Mouse (Mus musculus) thymus, adult 2 months (tissue): Measurements from ENCODE around the gene Gm6685. TPM values are rescaled to one million over a fixed set of nuclear protein-coding genes. Genes with fewer than 3 reads are reported as not detected.
"Not testable (repeated sequence)": the region's sequence is repeated elsewhere in the genome, so short reads cannot be mapped to it uniquely, and the experiment has no call there.

Experiments
- DNase-seq: peaks from one replicate; pipeline ENCODE4 v3.0.0; 2021
- H3K27ac ChIP-seq: fragments of 200-500 bp; 2 replicates; pipeline ENCODE4 v1.5.1; 2012; ENCODE audit warnings: low read length, control low read depth; ENCODE audit not compliant: control insufficient read depth, insufficient read depth
- H3K27me3 ChIP-seq: fragments of 200-500 bp; 2 replicates; pipeline ENCODE4 v1.6.1; 2012; ENCODE audit warnings: mild to moderate bottlenecking, low read length, moderate library complexity, mixed read lengths; ENCODE audit not compliant: control insufficient read depth, insufficient read depth
- H3K36me3 ChIP-seq: fragments of 200-500 bp; 2 replicates; pipeline ENCODE4 v1.6.1; 2012; ENCODE audit warnings: mild to moderate bottlenecking, low read length, moderate library complexity; ENCODE audit not compliant: control insufficient read depth, insufficient read depth
- H3K4me1 ChIP-seq: fragments of 200-500 bp; replicated peaks from 2 replicates; pipeline ENCODE4 v1.6.1; 2012; ENCODE audit warnings: low read length; ENCODE audit not compliant: control insufficient read depth, insufficient read depth
- H3K4me3 ChIP-seq: fragments of 200-500 bp; 2 replicates; pipeline ENCODE4 v1.5.1; 2012; ENCODE audit warnings: mild to moderate bottlenecking, low read length, control low read depth, moderate library complexity; ENCODE audit not compliant: control insufficient read depth, insufficient read depth
- CTCF ChIP-seq: fragments of 200-500 bp; IDR thresholded peaks from 2 replicates; pipeline ENCODE4 v1.5.1; 2012; ENCODE audit warnings: mild to moderate bottlenecking, control low read depth, low read length, moderate library complexity, borderline replicate concordance; ENCODE audit not compliant: control insufficient read depth, poor library complexity, insufficient read depth; ENCODE audit errors: extremely low read depth
- POLR2A ChIP-seq: fragments of 200-500 bp; IDR thresholded peaks from 2 replicates; pipeline ENCODE4 v1.6.1; 2012; ENCODE audit warnings: mild to moderate bottlenecking, low read length, control low read depth, moderate library complexity; ENCODE audit not compliant: control insufficient read depth, poor library complexity, insufficient read depth; ENCODE audit errors: extremely low read depth
- WGBS: fragments of 180-500 bp; shearing (Covaris S2); methylation state at CpG from one replicate; pipeline ENCODE4 v1.1.7; 2018; 5-methylcytosine and 5-hydroxymethylcytosine counted together
- polyA plus RNA-seq: library from polyadenylated mRNA; depleted of rRNA; stranded (reverse); fragments of >200 nt; gene quantifications from 2 replicates; pipeline ENCODE4 v1.2.3, GENCODE M21; 2012; rRNA removed

The Gm6685 gene
- polyA plus RNA-seq, result 1.3 and 1.6 TPM in 2 replicates

DNA sequence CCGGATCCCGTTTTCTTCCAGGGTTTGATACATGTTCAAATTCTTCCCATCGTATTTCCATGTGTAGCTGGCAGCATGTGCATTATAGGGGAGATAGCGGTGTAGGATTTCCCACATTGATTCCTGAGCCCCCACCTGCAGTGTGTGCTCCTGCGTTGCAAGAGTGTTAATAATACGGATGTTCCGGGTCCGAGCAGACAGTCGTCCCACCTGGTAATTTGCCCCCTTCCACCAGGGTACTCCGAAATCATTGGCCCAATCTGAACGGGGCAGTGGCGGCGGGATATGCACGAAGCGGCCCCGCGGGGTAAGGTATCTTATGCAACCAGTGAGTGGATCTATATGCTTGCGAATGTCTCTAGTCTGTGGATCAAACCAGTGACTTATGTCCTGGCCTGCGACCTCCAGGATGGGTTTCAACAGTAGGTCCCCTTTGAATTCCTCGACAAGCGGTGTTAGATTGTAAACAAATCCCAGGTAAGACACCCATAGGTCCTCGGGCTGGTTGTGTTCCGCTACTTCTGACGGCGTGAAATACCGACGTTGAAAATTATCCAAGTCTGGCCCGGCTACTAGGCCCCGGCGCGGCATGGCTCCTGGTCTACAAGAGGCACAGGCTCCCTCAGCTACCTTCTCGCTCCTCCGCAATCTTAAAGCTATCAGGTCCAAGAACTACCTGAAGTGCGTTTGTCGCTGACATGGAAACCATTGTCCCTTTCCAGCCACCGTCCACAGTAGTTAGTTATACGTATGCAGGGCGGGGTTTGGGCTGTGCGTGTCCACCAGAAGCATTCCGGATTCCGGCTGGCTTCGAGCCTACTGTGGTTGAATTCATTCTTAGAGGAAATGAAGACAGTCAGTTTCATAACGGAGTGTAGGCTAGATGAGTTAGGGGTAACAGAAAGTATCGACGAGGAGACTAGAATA, at the start of gene Gm6685:
Gene Gm6685 (minus strand): TSS at position 644 of the 927 bp plus-strand sequence.
- H3K27ac ChIP-seq, H3K4me1 ChIP-seq, DNase-seq, H3K27me3 ChIP-seq, H3K4me3 ChIP-seq, H3K36me3 ChIP-seq: not testable (repeated sequence)
- WGBS, result 94% methylated on average over 45 of the region's 45 CpGs

DNA sequence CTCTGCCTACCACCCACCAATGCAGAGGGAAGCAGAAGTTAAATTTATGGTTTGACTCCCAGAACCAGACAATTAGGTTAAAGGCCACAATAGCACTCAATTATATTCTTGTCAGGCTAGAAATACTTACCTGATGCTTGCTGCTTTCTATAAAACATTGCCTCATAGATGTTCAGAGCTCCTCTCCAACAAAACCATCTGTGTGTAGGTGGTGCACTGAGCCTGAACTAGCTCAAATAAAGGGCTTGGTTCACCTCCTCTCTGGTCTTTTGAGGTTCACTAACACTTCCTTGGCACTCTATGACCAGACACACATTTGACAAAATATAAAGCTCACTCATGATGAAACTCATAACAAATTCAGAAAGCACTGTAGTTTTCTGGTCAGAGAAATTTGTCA, 36.2 kb upstream of the Gm6685 start:
- Histone ChIP-seq H3K4me3 (no peak overlapping the region), H3K27ac (no peak overlapping the region), H3K27me3 (no peaks in the 10 kb centered on the region), H3K4me1 (no peaks in the 10 kb centered on the region), H3K36me3 (no peaks in the 10 kb centered on the region)
- no peak for DNase-seq
- TF ChIP-seq CTCF (no peak), POLR2A (no peak)

DNA sequence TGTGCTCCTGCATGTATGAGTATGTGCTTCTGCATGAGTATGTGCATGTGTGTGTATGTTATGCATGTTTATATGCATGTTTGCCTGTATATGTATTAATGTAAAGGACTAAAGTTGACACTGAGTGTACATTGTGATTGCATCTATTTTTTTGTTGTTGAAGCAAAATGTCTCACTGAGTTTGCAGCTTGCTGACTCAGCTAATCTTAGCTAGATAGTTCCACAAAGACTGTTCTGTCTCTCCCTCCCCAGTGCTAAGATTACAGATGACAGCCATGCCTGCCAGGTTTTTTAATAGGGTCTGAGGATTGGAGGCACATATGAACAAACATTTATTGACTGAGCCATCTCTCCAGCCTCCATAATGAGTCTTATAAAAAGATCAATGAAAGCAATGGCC, 35.0 kb upstream of the Gm6685 start:
- no peak for DNase-seq
- no peaks in the 10 kb centered on the region for H3K27me3 ChIP-seq
- H3K4me1 ChIP-seq, result no peaks in the 10 kb centered on the region
- TF ChIP-seq POLR2A, result no peak
- no peak for TF ChIP-seq CTCF
- no peak overlapping the region for H3K4me3 ChIP-seq
- no peak overlapping the region for H3K27ac ChIP-seq
- no peaks in the 10 kb centered on the region for H3K36me3 ChIP-seq

DNA sequence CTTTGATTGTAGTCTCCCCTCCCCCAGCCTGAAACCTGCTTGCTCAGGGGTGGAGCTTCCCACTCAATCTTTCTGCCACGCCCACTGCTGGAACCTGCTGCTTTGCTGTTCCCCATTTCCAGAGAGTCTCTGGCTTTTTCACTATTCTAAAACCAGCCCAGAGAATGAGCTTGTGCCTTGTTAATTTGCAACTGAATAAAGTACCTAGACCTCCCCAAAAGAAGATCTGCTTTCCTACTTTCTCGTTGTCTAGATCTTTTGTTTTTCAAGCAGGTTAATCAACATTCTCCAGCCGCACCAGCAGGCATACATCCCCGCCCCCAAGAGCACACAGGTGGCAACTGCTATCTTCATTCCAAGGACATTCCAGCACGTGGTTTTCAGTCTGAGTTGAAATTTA, 31.7 kb upstream of the Gm6685 start:
- not testable (repeated sequence) for H3K4me1 ChIP-seq, DNase-seq, H3K27ac ChIP-seq, H3K27me3 ChIP-seq, H3K36me3 ChIP-seq, H3K4me3 ChIP-seq
- WGBS, result 89% methylated on average over 5 of the region's 5 CpGs

DNA sequence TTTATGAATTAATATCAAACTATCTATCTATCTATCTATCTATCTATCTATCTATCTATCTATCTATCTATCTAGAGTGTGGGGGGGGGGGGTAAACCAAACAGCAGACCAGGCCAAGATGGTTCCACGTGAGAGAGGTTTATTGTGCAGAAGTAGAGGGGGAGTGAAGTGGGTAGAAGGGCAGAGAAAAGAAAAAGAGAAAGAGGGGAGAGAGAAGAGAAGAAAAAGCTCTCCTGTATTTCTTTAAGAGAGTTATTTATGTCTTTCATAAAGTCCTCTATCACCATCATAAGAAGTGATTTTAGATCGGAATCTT, 26.2 kb upstream of the Gm6685 start:
- Histone ChIP-seq H3K27me3 (no peaks in the 10 kb centered on the region), H3K27ac (no peak overlapping the region), H3K36me3 (no peaks in the 10 kb centered on the region), H3K4me3 (no peak overlapping the region), H3K4me1 (peaks cover 8% of the 10 kb centered on the region)
- TF ChIP-seq POLR2A (no peak), CTCF (no peak)
- DNase-seq, result no peak
- WGBS, result 43% methylated on average over 2 of the region's 2 CpGs

DNA sequence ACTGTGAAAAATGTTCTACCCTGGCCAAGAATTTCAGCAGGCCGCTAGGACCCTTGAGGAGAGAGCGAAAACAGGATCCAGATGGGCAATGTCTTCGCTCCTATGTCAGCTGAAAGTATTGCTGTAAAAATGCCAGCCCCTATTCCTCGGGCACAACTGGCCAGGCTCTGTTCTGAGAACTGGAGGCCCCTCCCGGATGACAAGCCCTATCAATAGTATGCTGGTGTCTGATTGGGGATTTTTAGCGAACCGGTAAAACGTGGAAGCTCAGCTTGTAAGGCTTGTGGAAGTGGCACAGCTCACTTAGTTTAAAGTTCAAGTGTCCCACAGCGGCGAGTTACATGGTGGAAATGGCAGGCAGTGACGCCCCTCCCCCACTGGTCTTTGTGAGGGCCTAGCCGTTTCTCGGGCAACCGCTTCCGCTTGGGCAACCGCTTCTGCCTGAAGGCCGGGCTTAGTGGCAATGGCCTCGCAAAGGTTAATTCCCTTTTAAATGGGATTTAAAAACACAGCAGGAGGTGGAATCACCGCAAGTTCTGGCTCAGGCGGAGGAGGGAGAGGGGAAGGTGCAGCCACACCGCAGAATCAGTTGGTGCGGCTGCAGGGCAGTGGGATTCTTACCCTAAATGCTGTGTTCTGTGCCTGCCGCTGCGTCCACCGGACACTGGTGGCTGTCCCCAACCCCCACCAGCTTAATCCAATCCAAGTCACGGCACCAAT, 25.7 kb upstream of the Gm6685 start:
- no peak for TF ChIP-seq CTCF
- TF ChIP-seq POLR2A, result no peak
- H3K4me3 ChIP-seq, result peak overlapping the region; percentile 24
- peaks cover 8% of the 10 kb centered on the region for H3K4me1 ChIP-seq
- 13% methylated on average over 26 of the region's 26 CpGs for WGBS
- H3K27me3 ChIP-seq, result no peaks in the 10 kb centered on the region
- H3K27ac ChIP-seq, result no peak overlapping the region
- DNase-seq, result peak; percentile 60
- no peaks in the 10 kb centered on the region for H3K36me3 ChIP-seq

DNA sequence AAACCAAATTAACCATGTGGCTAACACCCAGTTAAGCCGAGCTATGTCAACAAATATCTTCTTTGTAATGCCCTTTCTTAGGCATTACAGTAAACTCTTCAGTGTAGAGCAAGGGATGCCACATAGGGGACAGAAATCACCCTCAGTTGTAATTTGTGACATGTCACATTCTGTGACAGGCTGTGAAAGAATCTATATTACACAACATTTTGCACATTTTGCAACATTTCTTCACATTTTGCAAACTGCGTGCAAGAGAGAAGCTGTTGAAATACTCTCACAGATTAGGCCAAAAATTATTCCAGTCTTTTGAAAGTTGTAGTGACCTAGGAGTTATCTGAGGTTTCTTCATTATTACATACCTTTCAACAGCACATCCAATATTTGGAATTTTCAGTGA, 3.8 kb upstream of the Gm6685 start:
- 97% methylated on average over 2 of the region's 2 CpGs for WGBS
- no peak for TF ChIP-seq POLR2A
- TF ChIP-seq CTCF, result no peak
- no peaks in the 10 kb centered on the region for H3K4me1 ChIP-seq
- no peak for DNase-seq
- H3K36me3 ChIP-seq, result no peaks in the 10 kb centered on the region
- H3K4me3 ChIP-seq, result no peak overlapping the region
- no peak overlapping the region for H3K27ac ChIP-seq
- H3K27me3 ChIP-seq, result no peaks in the 10 kb centered on the region
